Mouse (Mus musculus): ENCODE results near the gene Myd88. TPM values are rescaled to one million over a fixed set of nuclear protein-coding genes. Genes with fewer than 3 reads are reported as not detected.

The Myd88 gene
- polyA plus RNA-seq, 1 experiment from 2014 or later, result 6.6 TPM

DNA sequence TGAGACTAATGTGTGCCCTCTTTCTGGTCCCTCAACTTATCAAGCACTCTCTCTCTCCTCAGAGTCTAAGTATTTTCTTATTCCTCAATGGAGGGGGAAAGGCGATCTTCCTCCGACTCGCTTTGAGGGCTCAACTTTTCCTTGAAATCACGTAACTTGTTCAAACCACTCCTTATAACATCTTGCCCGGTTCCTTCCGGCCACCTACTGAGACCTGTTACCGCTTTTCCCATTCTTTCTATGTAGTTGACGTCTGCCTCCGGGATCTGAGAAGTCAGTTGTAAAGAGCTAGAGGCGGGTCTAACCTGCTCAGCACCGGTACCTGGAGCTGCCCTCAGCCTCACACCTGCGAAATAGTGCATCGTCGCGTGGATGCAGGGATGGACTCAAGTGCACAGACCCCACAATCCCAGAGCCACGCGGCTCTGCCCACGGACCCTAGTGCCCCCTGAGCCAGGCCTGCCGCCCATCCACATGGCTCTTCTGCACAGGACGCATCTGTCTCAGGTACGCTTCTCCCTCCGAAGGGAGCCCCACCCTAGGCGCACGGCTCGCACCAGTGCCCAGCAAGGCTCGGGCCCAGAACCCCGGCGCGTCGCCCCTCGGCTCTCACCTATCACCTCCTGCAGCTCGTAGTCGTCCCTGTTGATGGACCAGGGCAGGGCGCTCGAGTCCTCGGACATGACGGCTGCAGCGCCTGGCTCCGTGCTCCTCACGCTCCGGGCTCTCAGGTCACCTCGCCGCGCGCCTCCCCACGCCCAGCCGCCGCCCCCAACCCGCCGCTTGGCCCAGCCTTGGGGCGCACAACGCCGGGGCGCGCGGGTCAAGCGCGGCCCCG, 19.6 kb downstream of the Myd88 start:
- Histone ChIP-seq H3K9me3 (ENCODE audit: control insufficient read depth, low read length) (no peaks in the 10 kb centered on the region), H3K4me1 (ENCODE audit: control insufficient read depth, insufficient read depth, low read depth, low read length) (peaks cover 20% of the 10 kb centered on the region), H3K36me3 (ENCODE audit: control insufficient read depth, insufficient read depth, low read length) (no peaks in the 10 kb centered on the region), H3K4me3 (ENCODE audit: low read length) (peak overlapping the region; percentile 96), H3K27ac (ENCODE audit: low read depth, low read length) (peak overlapping the region; percentile 94), H3K4me2 (ENCODE audit: low read length) (peak overlapping the region; percentile 87), H3K27me3 (replicated peaks; ENCODE audit: control insufficient read depth, insufficient read depth, low read length) (no peaks in the 10 kb centered on the region), H3K9ac (ENCODE audit: low read depth, low read length) (peak overlapping the region; percentile 89)
- under 1% methylated on average over 42 of the region's 59 CpGs for WGBS
- ATAC-seq, result no peak; the same call in none of the 2 replicates

GRCm38 (mm10) chr9:119320946-119321345, 20.3 kb downstream of the Myd88 start:
- no peaks in the 10 kb centered on the region for H3K9me3 ChIP-seq (ENCODE audit: control insufficient read depth, low read length)
- no peaks in the 10 kb centered on the region for H3K27me3 ChIP-seq (replicated peaks; ENCODE audit: control insufficient read depth, insufficient read depth, low read length)
- 11% methylated on average over 7 of the region's 7 CpGs for WGBS
- H3K27ac ChIP-seq (ENCODE audit: low read depth, low read length), result no peak overlapping the region
- H3K4me3 ChIP-seq (ENCODE audit: low read length), result peak overlapping the region; percentile 96
- peak overlapping the region; percentile 87 for H3K4me2 ChIP-seq (ENCODE audit: low read length)
- H3K4me1 ChIP-seq (ENCODE audit: control insufficient read depth, insufficient read depth, low read depth, low read length), result peaks cover 20% of the 10 kb centered on the region
- no peak for ATAC-seq
- H3K36me3 ChIP-seq (ENCODE audit: control insufficient read depth, insufficient read depth, low read length), result no peaks in the 10 kb centered on the region
- peak overlapping the region; percentile 89 for H3K9ac ChIP-seq (ENCODE audit: low read depth, low read length)

- H3K27me3 ChIP-seq (replicated peaks; ENCODE audit: control insufficient read depth, insufficient read depth, low read length), result no peaks in the 10 kb centered on the region
- no peak overlapping the region for H3K27ac ChIP-seq (ENCODE audit: low read depth, low read length)
- H3K4me1 ChIP-seq (ENCODE audit: control insufficient read depth, insufficient read depth, low read depth, low read length), result peaks cover 20% of the 10 kb centered on the region
- 87% methylated on average over 7 of the region's 7 CpGs for WGBS
- no peak overlapping the region for H3K9ac ChIP-seq (ENCODE audit: low read depth, low read length)
- ATAC-seq, result no peak
- peak overlapping the region; percentile 87 for H3K4me2 ChIP-seq (ENCODE audit: low read length)
- no peak overlapping the region for H3K4me3 ChIP-seq (ENCODE audit: low read length)
- no peaks in the 10 kb centered on the region for H3K36me3 ChIP-seq (ENCODE audit: control insufficient read depth, insufficient read depth, low read length)
- H3K9me3 ChIP-seq (ENCODE audit: control insufficient read depth, low read length), result no peaks in the 10 kb centered on the region
Measured at GRCm38 (mm10) chr9:119320446-119320845, 20.8 kb downstream of the Myd88 start.

DNA sequence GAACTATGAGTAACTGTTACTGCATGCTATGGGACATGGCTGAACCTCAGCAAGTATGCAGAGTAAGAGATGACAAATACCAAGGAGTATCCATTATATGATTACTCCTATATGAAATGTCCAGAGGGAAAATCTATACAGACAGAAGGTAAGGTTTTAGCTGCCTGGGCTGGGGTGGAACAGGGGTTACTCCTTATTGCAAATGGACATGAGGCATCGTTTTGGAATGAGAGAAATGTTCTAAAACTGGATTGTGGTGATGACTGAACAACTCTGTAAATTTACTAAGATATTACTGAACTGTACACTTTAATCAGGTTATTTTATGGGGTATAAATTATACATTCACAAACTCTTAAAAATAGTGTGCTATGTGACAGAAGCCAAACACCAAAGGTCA, 22.3 kb downstream of the Myd88 start:
- H3K36me3 ChIP-seq (ENCODE audit: control insufficient read depth, insufficient read depth, low read length), result no peaks in the 10 kb centered on the region
- H3K27me3 ChIP-seq (replicated peaks; ENCODE audit: control insufficient read depth, insufficient read depth, low read length), result no peaks in the 10 kb centered on the region
- WGBS, result 91% methylated on average over 1 of the region's 1 CpGs
- no peak overlapping the region for H3K4me2 ChIP-seq (ENCODE audit: low read length)
- H3K27ac ChIP-seq (ENCODE audit: low read depth, low read length), result no peak overlapping the region
- ATAC-seq, result no peak
- no peak overlapping the region for H3K9ac ChIP-seq (ENCODE audit: low read depth, low read length)
- no peaks in the 10 kb centered on the region for H3K9me3 ChIP-seq (ENCODE audit: control insufficient read depth, low read length)
- H3K4me3 ChIP-seq (ENCODE audit: low read length), result no peak overlapping the region
- peaks cover 20% of the 10 kb centered on the region for H3K4me1 ChIP-seq (ENCODE audit: control insufficient read depth, insufficient read depth, low read depth, low read length)

GRCm38 (mm10) chr9:119313096-119313495, 28.1 kb downstream of the Myd88 start:
- Histone ChIP-seq H3K4me3 (ENCODE audit: low read length) (no peak overlapping the region), H3K27ac (ENCODE audit: low read depth, low read length) (no peak overlapping the region), H3K27me3 (replicated peaks; ENCODE audit: control insufficient read depth, insufficient read depth, low read length) (no peaks in the 10 kb centered on the region), H3K9me3 (ENCODE audit: control insufficient read depth, low read length) (no peaks in the 10 kb centered on the region), H3K4me2 (ENCODE audit: low read length) (no peak overlapping the region), H3K4me1 (ENCODE audit: control insufficient read depth, insufficient read depth, low read depth, low read length) (no peaks in the 10 kb centered on the region), H3K36me3 (ENCODE audit: control insufficient read depth, insufficient read depth, low read length) (no peaks in the 10 kb centered on the region), H3K9ac (ENCODE audit: low read depth, low read length) (no peak overlapping the region)
- WGBS, result 78% methylated on average over 10 of the region's 10 CpGs
- no peak for ATAC-seq

DNA sequence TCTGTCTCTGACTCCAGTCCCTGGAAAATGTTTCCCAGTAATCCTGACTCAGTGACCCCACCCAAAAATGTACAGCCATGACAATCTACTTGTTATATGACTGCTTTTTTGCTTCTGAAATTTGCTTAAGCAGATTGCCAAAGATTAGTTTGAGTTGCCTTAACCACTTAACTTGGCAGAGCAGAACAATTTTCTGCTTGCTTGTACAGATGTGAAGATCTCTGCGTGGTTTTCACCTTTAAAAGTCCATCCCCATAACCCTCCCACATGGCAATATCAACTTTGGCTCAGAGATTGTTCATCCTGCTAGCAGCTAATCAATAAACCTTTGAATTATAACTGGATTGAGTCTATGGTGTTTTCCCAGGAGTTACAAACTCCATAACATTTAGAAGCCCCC, 32.1 kb downstream of the Myd88 start:
- no peak overlapping the region for H3K4me2 ChIP-seq (ENCODE audit: low read length)
- no peaks in the 10 kb centered on the region for H3K4me1 ChIP-seq (ENCODE audit: control insufficient read depth, insufficient read depth, low read depth, low read length)
- H3K9me3 ChIP-seq (ENCODE audit: control insufficient read depth, low read length), result no peaks in the 10 kb centered on the region
- H3K4me3 ChIP-seq (ENCODE audit: low read length), result no peak overlapping the region
- no peak overlapping the region for H3K27ac ChIP-seq (ENCODE audit: low read depth, low read length)
- H3K9ac ChIP-seq (ENCODE audit: low read depth, low read length), result no peak overlapping the region
- H3K27me3 ChIP-seq (replicated peaks; ENCODE audit: control insufficient read depth, insufficient read depth, low read length), result no peaks in the 10 kb centered on the region
- WGBS, result 85% methylated on average over 1 of the region's 1 CpGs
- ATAC-seq, result no peak
- H3K36me3 ChIP-seq (ENCODE audit: control insufficient read depth, insufficient read depth, low read length), result no peaks in the 10 kb centered on the region

DNA sequence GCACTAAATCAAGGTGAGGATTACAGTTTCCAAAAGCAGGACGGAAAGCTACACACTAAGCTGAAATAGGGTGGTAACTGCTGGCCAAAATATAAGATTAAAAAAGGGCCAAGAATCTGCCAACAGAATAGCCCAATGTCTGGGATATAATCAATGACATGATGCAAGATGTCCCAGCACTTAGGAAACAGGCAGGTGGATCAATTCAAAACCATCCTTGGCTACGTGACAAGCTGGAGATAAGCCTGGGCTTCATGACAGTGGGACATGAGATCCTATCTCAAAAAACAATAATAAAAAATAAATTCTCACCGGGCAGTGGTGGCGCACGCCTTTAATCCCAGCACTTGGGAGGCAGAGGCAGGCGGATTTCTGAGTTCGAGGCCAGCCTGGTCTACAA, 35.3 kb downstream of the Myd88 start:
- WGBS, result 94% methylated on average over 7 of the region's 7 CpGs
- H3K9ac ChIP-seq (ENCODE audit: low read depth, low read length), result no peak overlapping the region
- no peak for ATAC-seq
- peaks cover 5% of the 10 kb centered on the region; the same call in 1 of the 2 replicates for H3K36me3 ChIP-seq (ENCODE audit: control insufficient read depth, insufficient read depth, low read length)
- H3K4me2 ChIP-seq (ENCODE audit: low read length), result no peak overlapping the region
- H3K4me1 ChIP-seq (ENCODE audit: control insufficient read depth, insufficient read depth, low read depth, low read length), result no peaks in the 10 kb centered on the region
- H3K27me3 ChIP-seq (replicated peaks; ENCODE audit: control insufficient read depth, insufficient read depth, low read length), result no peaks in the 10 kb centered on the region
- H3K9me3 ChIP-seq (ENCODE audit: control insufficient read depth, low read length), result no peaks in the 10 kb centered on the region
- H3K4me3 ChIP-seq (ENCODE audit: low read length), result no peak overlapping the region
- H3K27ac ChIP-seq (ENCODE audit: low read depth, low read length), result no peak overlapping the region

DNA sequence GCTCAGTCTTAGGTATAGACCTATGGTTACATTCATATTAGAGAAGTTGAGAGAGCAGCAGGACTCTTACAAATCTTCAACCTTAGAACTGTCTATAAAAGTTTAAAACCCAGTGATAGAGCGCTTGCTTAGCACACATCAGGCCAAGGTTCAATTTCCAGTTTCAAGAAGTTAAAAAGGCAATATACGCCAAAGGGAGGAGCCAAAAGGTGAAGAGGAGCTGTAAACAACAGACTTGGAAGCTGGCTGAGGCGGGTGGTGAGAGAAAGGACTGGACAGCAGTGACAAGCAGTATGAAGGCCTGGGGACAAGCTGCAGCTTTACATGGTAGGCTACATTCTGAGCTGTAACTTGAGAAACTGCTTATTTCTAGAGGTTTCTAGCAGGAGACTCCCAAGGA, 42.6 kb downstream of the Myd88 start:
- H3K4me3 ChIP-seq (ENCODE audit: low read length), result no peak overlapping the region
- no peaks in the 10 kb centered on the region for H3K27me3 ChIP-seq (replicated peaks; ENCODE audit: control insufficient read depth, insufficient read depth, low read length)
- H3K9me3 ChIP-seq (ENCODE audit: control insufficient read depth, low read length), result no peaks in the 10 kb centered on the region
- 93% methylated on average over 3 of the region's 3 CpGs for WGBS
- no peak overlapping the region for H3K4me2 ChIP-seq (ENCODE audit: low read length)
- no peaks in the 10 kb centered on the region for H3K4me1 ChIP-seq (ENCODE audit: control insufficient read depth, insufficient read depth, low read depth, low read length)
- peaks cover 5% of the 10 kb centered on the region; the same call in 1 of the 2 replicates for H3K36me3 ChIP-seq (ENCODE audit: control insufficient read depth, insufficient read depth, low read length)
- H3K9ac ChIP-seq (ENCODE audit: low read depth, low read length), result no peak overlapping the region
- no peak for ATAC-seq
- H3K27ac ChIP-seq (ENCODE audit: low read depth, low read length), result no peak overlapping the region

DNA sequence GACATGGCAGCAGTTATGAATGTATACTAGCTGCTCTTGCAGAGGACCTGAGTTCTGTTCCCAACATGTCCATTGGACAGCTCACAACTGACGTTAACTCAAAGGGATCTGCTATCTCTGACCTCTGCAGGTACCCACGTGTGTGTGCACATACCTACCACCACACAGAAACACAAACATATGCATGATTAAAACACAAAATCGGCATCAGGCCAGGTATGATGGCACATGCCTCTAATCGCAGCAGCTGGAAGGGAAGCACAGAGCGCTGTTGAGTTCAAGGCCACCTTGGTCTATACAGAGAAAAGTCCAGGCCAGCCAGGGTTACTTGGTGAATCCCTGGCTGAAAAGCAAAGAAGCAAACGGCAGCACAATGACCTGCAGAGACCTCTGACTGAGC, 43.5 kb downstream of the Myd88 start:
- 0 out of 2 replicates have a peak, but pooled peaks cover 2% of the 10 kb centered on the region for H3K36me3 ChIP-seq (ENCODE audit: control insufficient read depth, insufficient read depth, low read length)
- no peak overlapping the region for H3K27ac ChIP-seq (ENCODE audit: low read depth, low read length)
- H3K9ac ChIP-seq (ENCODE audit: low read depth, low read length), result no peak overlapping the region
- 88% methylated on average over 6 of the region's 6 CpGs for WGBS
- H3K4me3 ChIP-seq (ENCODE audit: low read length), result no peak overlapping the region
- no peak for ATAC-seq
- no peaks in the 10 kb centered on the region for H3K9me3 ChIP-seq (ENCODE audit: control insufficient read depth, low read length)
- H3K4me1 ChIP-seq (ENCODE audit: control insufficient read depth, insufficient read depth, low read depth, low read length), result no peaks in the 10 kb centered on the region
- no peak overlapping the region for H3K4me2 ChIP-seq (ENCODE audit: low read length)
- H3K27me3 ChIP-seq (replicated peaks; ENCODE audit: control insufficient read depth, insufficient read depth, low read length), result no peaks in the 10 kb centered on the region

All from hindbrain, embryonic 16.5 days (tissue).